Mouse (Mus musculus): ENCODE data around the gene Retreg3.
A peak's percentile ranks its signal among the peaks of the same experiment; 100 is the strongest.

Retreg3 gene

DNA sequence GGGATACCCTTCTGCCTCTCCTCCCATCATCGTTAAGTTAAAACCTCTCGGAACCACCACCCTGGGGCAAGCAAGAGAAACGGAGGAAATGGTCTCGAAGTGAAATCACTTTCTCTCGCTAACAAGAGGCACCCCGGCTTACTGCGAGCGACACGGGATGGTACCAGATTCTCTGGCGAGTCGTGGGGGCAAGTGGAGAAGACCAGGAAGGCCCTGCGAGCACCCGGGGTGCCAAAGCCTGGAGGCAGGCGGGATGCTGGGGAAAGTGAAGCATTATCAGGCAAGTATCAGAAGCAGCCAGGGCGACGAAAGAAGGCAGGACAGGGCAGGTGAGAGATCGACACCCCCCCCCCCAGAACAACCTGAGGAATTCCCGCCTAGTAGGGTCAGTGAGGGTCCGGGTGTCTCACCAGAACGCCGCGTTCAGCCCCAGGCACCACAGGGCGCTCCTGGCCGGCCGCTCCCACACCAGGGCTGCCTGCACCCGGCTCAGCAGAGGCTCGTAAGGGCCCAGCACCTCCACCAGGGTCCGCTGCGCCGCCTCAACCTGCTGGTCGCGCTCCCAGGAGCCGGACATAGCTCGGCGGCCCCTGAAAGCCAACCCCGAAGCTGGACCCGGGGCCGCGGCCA, 447 bp downstream of the Retreg3 start:
- DNase-seq (ENCODE audit: extremely low spot score, low spot score), result peak; percentile 43

DNA sequence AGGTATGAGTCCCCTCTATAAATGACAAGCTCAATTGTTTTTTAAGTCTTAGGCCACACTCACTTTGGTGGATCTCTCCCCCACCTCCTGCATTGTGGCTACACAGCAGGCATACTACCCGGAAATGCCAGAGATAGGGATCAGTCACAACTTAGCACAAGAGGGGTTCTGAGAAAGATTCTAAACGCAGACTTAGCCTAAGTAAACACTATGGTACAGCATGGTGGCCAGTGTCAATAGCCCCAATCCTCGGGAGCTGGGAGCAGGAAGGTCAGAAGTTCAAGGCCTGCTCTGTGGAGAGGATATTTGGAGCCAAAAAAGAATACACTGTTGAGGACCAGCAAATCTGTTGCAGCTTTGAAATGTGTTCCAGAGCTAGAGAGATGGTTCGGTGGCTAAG, 1.6 kb downstream of the Retreg3 start:
- no peak for DNase-seq (ENCODE audit: extremely low spot score, low spot score)

DNA sequence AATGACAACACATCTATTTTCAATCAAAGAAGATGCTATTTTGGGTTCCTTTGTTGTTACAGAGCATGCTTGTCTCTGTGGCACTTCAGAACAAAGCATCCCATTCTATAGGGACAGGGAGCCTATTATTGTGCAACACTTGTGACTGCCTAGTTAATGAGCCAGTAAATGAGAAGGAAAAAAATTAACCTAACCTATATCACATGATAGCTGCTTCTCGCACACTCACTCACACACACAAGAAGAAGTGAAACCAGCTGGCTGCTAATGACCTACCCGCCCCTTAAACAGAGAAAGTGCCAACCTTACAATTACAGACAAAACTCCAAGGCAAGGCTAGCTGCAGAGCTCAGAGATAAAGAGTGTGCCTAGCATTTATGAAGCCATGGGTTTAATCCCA, 4.1 kb downstream of the Retreg3 start:
- DNase-seq (ENCODE audit: extremely low spot score, low spot score), result no peak

DNA sequence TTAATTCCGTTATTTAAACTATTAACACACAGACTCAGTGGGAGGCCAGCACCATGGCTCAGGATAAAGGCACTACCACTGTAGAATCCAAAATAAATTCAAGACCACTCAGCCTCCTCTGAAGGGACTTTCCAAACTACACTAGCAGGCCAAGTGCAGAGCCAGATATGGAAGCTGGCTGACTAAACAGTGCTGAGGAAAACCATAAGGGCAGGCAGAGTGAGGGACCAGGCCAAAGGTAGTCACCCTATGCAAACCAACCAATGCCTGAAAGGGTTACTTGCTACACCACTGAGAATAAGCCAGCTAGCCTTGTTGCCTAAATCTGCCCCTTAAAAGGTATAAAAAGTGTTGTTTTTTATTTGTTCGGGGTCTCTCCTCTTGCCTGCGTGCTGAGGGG, 7.5 kb downstream of the Retreg3 start:
- no peak for DNase-seq (ENCODE audit: extremely low spot score, low spot score)

DNA sequence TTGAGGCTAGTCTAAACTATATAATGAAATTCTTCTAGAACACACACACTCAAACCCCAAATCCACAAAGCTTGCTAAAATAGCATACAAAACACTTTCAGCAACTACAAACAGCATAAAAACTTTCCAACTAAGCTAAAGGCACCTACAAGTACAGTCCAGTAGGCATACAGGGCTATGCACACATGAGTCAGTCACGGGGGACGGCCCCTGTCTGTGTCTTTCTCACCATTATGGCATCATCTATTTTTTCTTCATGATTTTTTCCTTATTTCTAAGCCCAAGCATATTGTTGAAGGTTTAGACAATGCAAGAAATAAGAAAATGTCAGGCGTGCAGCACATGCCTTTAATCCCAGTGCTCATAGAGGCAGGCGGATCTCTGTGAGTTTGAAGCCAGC, 8.5 kb downstream of the Retreg3 start:
- DNase-seq (ENCODE audit: extremely low spot score, low spot score), result no peak

DNA sequence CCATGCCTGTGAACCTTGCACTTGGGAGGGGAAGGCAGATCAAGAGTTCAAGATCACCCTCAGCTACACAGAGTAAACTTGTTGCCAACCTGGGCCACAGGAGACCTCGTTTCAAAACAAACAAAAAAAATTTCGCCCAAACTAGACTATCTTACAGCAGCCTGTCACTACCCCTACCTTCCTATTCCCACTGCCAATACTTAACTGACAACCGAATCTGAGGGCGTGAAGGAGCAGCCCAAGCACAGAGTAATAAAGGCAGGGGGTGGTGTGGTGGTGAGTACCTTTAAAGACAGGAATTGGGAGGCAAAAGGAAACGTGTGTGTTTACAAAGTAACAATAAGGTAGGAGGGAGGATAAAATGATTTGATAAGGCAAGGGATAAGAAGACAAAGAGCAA, 9.0 kb downstream of the Retreg3 start:
- no peak for DNase-seq (ENCODE audit: extremely low spot score, low spot score)

DNA sequence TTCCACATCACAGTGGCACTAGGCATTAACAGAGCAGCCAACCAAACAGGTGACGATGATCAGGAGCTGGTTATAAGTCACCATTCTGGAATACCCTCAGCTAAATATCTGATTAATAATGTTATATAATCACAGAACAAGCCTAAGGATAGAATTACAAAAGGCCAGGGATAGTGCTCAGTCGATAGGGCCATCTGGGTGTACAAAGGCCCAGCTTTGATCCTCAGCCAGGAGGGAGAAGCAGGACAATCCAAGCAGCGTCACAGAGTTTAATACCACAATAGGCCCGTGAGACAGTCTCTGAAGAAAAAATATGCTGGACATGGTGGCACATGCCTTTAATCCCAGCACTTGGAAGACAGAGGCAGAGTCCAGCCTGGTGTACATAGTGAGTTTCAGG, 10.3 kb downstream of the Retreg3 start:
- no peak for DNase-seq (ENCODE audit: extremely low spot score, low spot score)

DNA sequence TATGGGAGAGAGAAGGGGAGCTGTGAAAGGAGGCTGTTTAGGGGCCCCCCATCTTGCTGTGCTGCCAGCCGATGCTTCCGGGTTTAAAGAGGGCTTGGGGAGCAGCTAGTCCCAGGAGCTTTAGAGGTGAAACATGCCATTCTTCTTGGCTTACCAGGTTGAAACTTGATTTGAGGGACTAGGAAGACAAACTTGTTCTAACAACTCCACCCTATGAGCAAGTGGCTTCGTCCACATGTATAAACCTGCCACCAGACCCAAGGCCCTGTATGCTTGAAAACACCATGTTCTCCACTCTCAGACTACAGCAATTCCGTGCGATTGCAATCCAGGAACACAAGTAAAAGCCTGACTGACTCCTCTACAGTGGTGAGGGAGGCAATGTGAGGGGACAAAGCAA, 16.7 kb downstream of the Retreg3 start:
- DNase-seq (ENCODE audit: extremely low spot score, low spot score), result no peak

DNA sequence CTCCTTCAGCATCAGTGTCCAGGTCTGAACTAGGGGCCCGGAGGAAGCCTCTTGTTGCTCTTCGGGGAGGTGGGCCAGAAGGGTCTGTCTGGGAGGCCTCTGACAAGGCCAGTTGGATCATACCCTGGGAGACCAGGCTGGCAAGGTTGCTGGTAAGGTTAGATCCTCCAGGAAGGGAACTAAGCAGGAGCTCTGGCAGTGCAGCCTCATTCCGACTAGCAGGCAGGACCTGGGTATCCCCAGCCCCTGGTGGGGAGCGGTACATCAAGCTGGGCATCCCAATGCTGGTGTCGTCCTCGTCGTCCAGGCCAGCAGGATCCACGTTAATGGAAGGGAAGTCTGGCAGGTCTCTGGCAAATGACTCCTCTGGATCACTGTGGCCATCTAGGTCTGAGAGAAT, 21.5 kb downstream of the Retreg3 start:
- no peak for DNase-seq (ENCODE audit: extremely low spot score, low spot score)

DNA sequence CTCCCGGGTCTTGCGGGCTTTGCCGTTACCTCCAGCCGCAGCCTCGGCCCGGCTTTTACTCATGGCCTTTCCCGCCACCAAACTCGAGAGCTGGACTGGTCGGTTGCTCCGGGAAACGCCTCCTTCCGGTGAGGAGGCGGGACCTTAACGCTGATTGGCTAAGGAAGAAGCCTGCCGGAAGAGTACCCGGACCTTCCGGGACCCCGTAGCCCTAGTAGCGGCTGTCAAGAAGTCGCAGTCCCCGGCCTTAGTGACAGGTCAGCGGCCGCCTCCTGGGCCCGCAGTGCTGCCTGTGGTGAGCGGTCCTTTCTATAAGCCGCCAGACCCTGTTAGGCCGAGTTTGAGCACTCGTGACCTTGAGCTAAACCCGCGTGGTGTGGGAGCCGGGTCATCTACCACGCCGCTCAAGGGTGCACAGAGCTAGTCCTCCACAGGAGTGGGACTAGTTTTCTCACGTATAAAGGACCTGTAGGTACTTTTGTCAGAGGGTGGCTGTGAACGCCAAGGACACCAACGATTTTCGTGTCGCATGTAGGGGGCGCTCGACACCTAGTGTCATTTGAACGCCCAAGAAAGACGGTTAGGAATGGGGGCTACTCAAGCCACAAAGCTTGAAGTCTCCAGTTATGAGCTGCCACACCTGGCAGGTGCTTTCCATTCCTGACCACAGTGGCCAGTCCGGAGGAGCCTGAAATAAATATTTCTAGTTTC, 24.2 kb downstream of the Retreg3 start, which contains the start of gene Psmc3ip:
Gene Psmc3ip, minus strand, starts transcription at position 123 of the 711 bp plus-strand sequence.
- DNase-seq (ENCODE audit: extremely low spot score, low spot score), result peak; percentile 97

DNA sequence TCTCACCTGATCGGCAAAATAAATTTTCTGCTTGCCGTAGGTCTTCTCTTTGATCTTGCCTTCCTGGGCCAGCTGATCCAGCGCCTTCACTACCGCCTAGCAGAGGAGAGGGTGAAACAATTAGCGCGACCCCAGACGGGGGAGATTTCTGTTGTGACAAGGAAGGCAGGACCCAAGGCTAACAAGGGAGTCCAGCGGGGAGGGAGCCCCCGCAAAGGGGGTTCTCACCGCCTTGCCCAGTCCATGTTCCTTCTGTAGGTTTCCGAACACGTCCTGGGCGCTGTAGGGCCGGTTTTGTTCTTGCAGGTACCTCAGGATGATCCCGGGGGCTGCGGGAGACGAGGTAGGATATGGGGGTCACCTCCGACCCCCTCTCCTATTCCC, 24.8 kb downstream of the Retreg3 start:
- DNase-seq (ENCODE audit: extremely low spot score, low spot score), result no peak

DNA sequence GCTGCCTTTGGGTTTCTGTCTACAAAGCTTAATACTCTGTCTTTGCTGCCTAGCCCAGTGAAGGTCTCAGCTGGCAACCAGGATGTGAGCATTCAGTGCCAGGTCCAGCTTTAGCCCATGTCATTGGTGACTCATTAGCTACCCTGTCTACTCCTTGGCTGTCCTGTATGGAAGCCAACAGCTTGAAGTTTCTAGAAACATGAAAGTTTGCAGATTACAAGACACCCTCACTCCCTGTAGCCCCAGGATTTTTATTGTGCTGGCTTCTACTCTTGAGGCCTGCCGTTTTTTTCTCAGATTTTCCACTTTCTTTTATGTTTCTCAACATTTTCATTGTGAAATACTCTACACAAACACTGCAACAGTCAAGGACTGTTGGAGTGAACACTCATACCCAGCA, 29.8 kb downstream of the Retreg3 start:
- no peak for DNase-seq (ENCODE audit: extremely low spot score, low spot score)

DNA sequence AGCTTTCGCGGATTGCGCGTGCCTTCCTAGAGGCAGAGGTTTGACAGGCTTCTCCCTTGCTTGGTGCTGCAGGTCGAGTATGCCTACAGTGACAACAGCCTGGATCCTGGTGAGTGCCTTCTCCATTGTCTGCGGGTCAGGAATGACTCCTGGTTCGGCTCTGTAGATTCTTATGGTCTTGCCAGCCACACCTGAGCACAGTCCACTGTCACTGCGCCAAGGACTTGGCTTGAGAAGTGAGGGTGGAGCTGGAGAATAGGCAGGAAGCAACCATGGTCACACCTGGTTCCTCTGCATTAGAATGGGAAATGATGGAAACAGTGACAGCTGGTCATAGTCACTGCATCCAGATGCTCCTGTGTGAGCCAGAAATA, 32.0 kb downstream of the Retreg3 start:
- DNase-seq (ENCODE audit: extremely low spot score, low spot score), result no peak

DNA sequence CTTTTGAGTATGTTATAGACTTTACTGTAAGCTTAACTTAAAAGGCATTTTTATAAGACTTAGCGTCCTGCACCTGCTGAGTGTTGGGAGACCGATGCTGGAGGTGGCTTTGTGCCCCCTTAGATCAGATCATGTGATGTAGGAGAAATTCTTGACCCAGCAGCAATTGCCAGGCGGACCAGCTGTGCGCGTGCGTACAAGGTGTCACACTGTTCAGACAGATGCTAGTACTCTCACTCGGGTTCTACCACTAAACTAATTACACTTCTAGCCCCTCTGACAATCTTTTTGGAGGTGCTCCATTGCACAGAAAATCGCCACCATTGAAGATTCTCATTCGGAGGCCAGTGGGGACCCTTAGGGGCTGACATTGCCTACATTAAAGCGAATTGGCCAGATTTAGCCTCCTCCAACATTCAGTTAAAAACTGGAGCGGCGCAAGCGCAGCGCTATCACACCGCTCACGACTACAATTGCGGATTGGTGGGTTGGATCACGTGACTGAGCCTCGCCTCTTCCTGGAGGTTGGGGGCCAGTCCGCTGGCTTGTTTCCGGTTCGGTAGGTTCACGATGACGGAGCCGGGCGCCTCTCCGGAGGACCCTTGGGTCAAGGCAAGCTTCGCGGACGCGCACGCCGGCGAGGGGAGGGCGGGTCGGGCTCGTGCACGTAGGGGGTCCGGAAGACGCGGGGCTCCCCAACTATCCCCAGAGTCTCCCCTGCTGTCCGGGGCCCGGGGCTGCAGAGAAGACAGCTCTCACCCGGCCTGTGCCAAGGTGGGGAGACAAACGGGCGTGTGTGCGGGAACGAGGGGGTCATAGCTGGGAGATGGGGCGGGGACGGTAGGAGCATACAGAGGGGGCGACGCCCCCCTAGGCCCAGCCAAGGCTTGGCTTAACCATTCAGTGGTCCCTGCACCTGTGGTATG, 32.7 kb downstream of the Retreg3 start, which contains the start of gene Mlx:
Gene Mlx, plus strand, starts transcription at position 522 of the 926 bp plus-strand sequence.
- DNase-seq (ENCODE audit: extremely low spot score, low spot score), result peak; percentile 91

DNA sequence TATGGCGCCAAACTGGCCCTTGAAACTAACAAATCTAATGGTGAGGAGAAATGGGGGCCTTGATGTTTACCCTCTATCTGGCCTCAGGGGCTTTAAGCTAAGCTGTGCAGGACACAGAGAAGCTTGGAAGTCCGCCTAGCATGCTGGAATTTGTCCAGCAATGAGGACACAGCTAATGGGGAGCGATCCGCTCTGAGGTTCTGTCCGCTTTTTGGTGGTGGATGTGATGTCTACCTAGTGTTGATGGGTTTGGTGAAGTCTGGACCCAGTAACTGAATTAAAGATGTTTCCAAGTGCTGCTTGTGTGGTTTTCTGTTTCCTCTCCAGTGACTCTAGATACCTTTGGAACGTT, 33.4 kb downstream of the Retreg3 start:
- DNase-seq (ENCODE audit: extremely low spot score, low spot score), result no peak

DNA sequence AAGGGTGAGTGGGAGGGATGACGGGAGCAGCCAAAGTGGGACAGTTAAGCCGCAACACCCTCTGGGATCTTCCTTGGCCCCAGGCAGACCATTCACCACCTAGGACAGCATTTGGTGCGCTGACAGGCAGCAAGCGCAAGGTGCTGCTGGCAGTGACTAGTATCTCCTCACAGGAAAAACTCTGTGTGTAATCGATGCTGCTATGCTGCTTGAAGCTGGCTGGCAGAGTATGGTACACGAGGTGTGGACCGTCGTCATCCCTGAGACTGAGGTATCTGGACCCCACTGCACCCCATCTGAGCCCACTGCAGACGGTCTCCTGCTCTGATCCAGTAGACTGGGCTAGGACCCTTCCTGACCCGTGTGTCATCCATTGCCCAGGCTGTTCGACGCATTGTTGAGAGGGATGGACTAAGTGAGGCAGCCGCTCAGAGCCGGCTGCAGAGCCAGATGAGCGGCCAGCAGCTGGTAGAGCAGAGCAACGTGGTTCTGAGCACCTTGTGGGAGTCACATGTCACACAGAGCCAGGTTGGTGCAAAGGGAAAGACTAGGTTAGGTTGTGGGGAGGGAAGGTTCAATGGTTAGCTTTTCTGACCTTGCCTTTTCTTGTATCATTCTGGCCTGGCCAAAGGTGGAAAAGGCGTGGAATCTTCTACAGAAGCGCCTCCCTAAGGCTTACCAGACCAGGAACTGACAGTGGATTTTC, 33.9 kb downstream of the Retreg3 start:
- no peak for DNase-seq (ENCODE audit: extremely low spot score, low spot score)

DNA sequence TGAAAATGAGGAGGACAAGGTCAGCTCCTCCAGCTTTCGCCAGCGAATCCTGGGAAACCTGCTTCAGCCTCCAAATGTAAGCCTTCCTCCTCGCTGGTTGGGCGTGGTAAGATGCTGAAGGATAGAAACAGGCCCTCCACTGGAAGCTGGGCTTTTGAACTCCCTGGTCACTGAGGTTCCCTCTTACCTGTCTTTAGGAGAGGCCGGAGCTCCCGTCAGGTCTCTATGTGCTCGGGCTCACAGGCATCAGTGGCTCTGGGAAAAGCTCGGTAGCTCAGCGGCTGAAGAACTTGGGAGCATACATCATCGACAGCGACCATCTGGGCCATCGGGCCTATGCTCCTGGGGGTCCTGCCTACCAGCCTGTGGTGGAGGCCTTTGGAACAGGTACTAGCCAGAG, 34.9 kb downstream of the Retreg3 start:
- DNase-seq (ENCODE audit: extremely low spot score, low spot score), result no peak

DNA sequence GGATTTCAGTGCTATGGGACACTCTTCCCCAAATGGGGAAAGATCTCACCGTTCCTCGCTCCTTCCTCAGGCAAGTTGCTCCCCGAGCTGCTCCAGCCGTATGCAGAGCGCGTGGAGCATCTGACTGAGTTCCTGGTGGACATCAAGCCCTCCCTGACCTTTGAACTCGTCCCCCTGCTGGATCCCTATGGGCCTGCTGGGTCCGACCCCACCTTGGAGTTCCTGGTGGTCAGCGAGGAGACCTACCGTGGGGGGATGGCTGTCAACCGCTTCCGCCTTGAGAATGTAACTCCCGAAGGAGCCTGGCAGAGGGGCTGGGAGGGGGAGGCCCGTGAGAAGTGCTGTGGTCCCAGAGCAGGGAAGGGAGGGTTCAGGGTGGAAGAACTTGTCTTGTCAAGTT, 35.4 kb downstream of the Retreg3 start:
- DNase-seq (ENCODE audit: extremely low spot score, low spot score), result no peak

DNA sequence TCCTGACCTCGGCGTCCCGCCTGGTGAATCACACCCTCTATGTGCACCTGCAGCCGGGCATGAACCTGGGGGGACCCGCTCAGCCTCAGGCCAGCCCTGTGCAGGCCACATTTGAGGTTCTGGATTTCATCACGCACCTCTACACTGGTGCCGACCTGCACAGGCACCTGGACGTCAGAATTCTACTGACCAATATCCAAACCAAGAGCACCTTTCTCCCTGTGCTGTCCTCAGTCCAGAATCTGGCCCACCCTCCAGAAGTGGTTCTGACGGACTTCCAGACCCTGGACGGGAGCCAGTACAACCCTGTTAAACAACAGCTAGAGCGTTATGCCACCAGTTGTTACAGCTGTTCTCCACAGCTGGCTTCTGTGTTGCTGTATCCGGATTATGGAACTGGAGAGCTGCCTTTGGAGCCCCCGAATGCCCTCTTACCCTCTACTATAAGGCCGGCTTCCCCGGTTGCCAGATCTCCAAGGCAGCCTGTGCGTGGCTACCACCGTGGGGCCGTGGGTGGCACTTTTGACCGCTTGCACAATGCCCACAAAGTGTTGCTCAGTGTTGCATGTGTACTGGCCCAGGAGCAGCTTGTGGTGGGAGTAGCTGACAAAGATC, 36.5 kb downstream of the Retreg3 start:
- DNase-seq (ENCODE audit: extremely low spot score, low spot score), result no peak

DNA sequence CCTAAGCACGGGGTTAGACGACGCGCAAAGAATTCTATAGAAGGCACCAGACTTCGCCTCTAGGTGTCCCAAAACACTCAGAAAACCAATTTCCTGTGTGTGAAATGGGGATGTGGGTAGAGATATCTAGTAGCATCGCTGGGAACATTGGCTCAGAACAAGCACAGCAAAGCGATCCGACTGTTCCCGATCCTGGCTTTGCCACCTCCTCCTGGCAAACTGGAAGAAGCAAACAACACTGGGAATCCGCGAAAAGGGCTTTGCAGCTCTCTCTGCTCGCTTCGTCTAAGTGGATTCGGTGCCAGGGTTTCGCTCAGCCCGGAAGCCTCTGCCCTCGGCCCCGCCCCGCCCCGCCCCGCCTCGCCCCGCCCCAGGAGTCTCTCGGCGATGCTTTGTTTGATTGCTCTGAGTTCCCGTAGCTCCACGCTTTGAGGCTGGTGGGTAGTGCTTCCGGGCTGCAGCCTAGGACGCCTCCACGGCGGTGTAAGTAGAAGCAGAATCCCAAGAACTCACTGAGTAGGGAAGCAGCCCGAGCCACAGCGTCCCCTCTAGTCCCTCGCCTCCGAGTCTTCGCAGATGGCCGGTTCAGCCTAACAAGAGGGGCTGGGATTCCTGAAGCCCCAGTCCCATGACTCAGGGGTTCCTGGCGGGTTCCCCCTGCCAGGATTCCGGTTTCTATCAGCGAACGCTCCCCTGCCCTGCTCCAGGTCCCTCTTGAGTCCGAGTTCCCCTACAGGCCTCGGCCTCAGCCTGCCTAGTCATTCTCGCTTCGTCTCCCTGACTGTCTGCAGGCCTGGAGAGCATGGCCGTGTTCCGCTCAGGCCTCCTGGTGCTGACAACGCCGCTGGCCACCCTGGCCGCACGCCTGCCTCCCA, 37.2 kb downstream of the Retreg3 start, which contains the start of gene Coasy:
Gene Coasy, plus strand, starts transcription at position 358 of the 875 bp plus-strand sequence.
- peak; percentile 95 for DNase-seq (ENCODE audit: extremely low spot score, low spot score)
